Mouse (Mus musculus) forebrain, embryonic 15.5 days (tissue): ENCODE results near the gene Ambra1. TPM values are rescaled to one million over a fixed set of nuclear protein-coding genes. Genes with fewer than 3 reads are reported as not detected.
A peak's percentile ranks its signal among the peaks of the same experiment; 100 is the strongest.

Experiments
- ATAC-seq: fragments of 200-750 bp; cut with Nextera tagmentation; replicated peaks from 2 replicates; pipeline ENCODE4 v1.8.0; 2017; ENCODE audit warnings: mild to moderate bottlenecking, moderate TSS enrichment, moderate library complexity
- H3K27ac ChIP-seq: fragments of 300-500 bp; sonication (generic); replicated peaks from 2 replicates; pipeline ENCODE4 v1.5.1; 2015; ENCODE audit warnings: mild to moderate bottlenecking, inconsistent platforms
- H3K27me3 ChIP-seq: fragments of 300-500 bp; sonication (generic); 2 replicates; pipeline ENCODE4 v1.6.1; 2015; ENCODE audit warnings: inconsistent platforms
- H3K36me3 ChIP-seq: fragments of 300-500 bp; sonication (generic); 2 replicates; pipeline ENCODE4 v1.6.1; 2015; ENCODE audit warnings: mild to moderate bottlenecking, inconsistent platforms
- H3K4me1 ChIP-seq: fragments of 300-500 bp; sonication (generic); 2 replicates; pipeline ENCODE4 v1.6.1; 2015; ENCODE audit warnings: inconsistent platforms
- H3K4me2 ChIP-seq: fragments of 300-500 bp; sonication (generic); replicated peaks from 2 replicates; pipeline ENCODE4 v1.6.1; 2015; ENCODE audit warnings: mild to moderate bottlenecking, inconsistent platforms
- H3K4me3 ChIP-seq: fragments of 300-500 bp; sonication (generic); 2 replicates; pipeline ENCODE4 v1.5.1; 2015; ENCODE audit warnings: mild to moderate bottlenecking, inconsistent platforms
- H3K9ac ChIP-seq: fragments of 300-500 bp; sonication (generic); replicated peaks from 2 replicates; pipeline ENCODE4 v1.6.1; 2015; ENCODE audit warnings: mild to moderate bottlenecking, inconsistent platforms
- H3K9me3 ChIP-seq: fragments of 300-500 bp; sonication (generic); 2 replicates; pipeline ENCODE4 v1.6.1; 2016; ENCODE audit warnings: inconsistent platforms
- WGBS: fragments of 180-500 bp; shearing (Covaris S2); methylation state at CpG from one replicate; pipeline ENCODE4 v1.1.7; 2015; ENCODE audit warnings: mixed read lengths; 5-methylcytosine and 5-hydroxymethylcytosine counted together
- polyA plus RNA-seq: library from polyadenylated mRNA; unstranded; fragments of >200 nt; fragmentation: Nextera tagmentation; extraction: Ambion mirVana; gene quantifications from 2 replicates; pipeline ENCODE4 v1.2.1, GENCODE M21; 2015

The Ambra1 gene
- polyA plus RNA-seq, 1 experiment from 2014 or later = 20.0 TPM

GRCm38 (mm10) chr2:91906141-91906540 is 176.2 kb downstream of the Ambra1 start:
- H3K27me3 ChIP-seq = no peaks in the 10 kb centered on the region
- 85% methylated on average over 2 of the region's 2 CpGs for WGBS

GRCm38 (mm10) chr2:91912616-91913015 is 182.7 kb downstream of the Ambra1 start:
- no peak overlapping the region for H3K27ac ChIP-seq
- H3K36me3 ChIP-seq = peaks cover 49% of the 10 kb centered on the region
- WGBS = 93% methylated on average over 3 of the region's 3 CpGs
- no peak for ATAC-seq
- H3K4me3 ChIP-seq = no peak overlapping the region
- no peaks in the 10 kb centered on the region for H3K27me3 ChIP-seq
- H3K9ac ChIP-seq = no peak overlapping the region
- no peaks in the 10 kb centered on the region for H3K4me1 ChIP-seq
- no peak overlapping the region for H3K4me2 ChIP-seq
- no peaks in the 10 kb centered on the region for H3K9me3 ChIP-seq

More at GRCm38 (mm10) chr2:91906141-91906540, 176.2 kb downstream of the Ambra1 start:
- ATAC-seq = no peak
- Histone ChIP-seq H3K4me3 (no peak overlapping the region), H3K36me3 (peaks cover 14% of the 10 kb centered on the region; the same call in 1 of the 2 replicates), H3K4me1 (peaks cover 17% of the 10 kb centered on the region), H3K9ac (no peak overlapping the region), H3K27ac (no peak overlapping the region), H3K9me3 (no peaks in the 10 kb centered on the region), H3K4me2 (no peak overlapping the region)

GRCm38 (mm10) chr2:91913328-91914110 is 183.6 kb downstream of the Ambra1 start:
- H3K27me3 ChIP-seq = no peaks in the 10 kb centered on the region
- no peak for ATAC-seq
- H3K36me3 ChIP-seq = peaks cover 57% of the 10 kb centered on the region
- no peaks in the 10 kb centered on the region for H3K4me1 ChIP-seq
- no peaks in the 10 kb centered on the region for H3K9me3 ChIP-seq
- no peak overlapping the region for H3K9ac ChIP-seq
- H3K4me2 ChIP-seq = no peak overlapping the region
- 82% methylated on average over 7 of the region's 7 CpGs for WGBS
- H3K4me3 ChIP-seq = no peak overlapping the region
- H3K27ac ChIP-seq = no peak overlapping the region

DNA sequence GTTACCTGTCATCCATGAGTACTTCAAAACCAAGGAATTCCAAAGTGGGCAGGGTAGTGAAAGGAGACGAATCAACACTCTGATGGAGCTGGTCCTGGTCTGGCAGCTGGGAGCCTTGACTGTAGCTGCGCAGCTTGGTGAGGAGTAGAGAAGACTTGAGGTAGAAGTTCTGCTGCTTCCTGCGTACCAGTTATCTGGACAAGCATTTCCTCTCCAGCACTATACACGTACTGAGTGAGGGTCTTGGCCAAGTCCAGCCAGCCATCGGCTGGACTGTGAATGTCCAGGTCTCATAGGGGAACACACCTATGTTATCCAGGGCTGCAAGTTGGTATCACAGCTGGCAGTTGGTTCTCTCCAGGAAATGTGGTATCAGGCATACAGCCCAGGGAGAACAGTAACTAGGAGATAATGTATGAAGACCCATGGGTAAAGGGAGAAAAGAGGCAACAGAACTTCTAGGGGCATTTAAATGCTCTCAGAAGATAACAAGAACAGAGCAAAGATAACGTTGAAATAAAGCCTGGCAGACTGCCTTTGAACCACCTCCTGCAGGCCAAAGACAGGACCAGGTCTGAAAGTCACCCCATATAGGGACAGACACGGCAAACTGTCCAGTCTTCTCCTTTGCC is 186.5 kb downstream of the Ambra1 start:
- H3K9ac ChIP-seq = no peak overlapping the region
- no peaks in the 10 kb centered on the region for H3K9me3 ChIP-seq
- peaks cover 5% of the 10 kb centered on the region for H3K4me1 ChIP-seq
- H3K4me3 ChIP-seq = no peak overlapping the region
- no peak for ATAC-seq
- 93% methylated on average over 7 of the region's 7 CpGs for WGBS
- no peak overlapping the region for H3K4me2 ChIP-seq
- H3K36me3 ChIP-seq = peaks cover 40% of the 10 kb centered on the region
- H3K27me3 ChIP-seq = peaks cover 9% of the 10 kb centered on the region
- H3K27ac ChIP-seq = no peak overlapping the region

DNA sequence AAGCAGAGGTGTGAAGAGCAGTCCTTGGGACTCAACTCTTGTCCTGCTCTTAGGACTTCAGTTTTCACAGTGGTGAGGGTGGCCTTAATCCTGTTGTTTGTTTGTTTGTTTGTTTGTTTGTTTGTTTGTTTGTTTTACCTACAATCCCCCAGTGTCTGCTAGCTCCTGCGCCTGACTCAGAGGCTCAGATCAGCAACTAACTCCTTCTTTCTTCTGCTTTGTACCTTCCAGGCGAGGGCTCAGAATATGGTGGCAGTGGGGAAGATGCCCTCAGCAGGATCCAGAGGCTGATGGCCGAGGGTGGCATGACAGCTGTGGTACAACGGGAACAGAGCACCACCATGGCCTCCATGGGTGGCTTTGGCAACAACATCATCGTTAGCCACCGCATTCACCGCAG is 187.2 kb downstream of the Ambra1 start:
- peaks cover 34% of the 10 kb centered on the region for H3K36me3 ChIP-seq
- H3K9ac ChIP-seq = no peak overlapping the region
- H3K27ac ChIP-seq = no peak overlapping the region
- no peak overlapping the region for H3K4me3 ChIP-seq
- no peak overlapping the region for H3K4me2 ChIP-seq
- H3K4me1 ChIP-seq = peaks cover 10% of the 10 kb centered on the region
- no peak for ATAC-seq
- no peaks in the 10 kb centered on the region for H3K9me3 ChIP-seq
- H3K27me3 ChIP-seq = peaks cover 12% of the 10 kb centered on the region
- 78% methylated on average over 7 of the region's 7 CpGs for WGBS

DNA sequence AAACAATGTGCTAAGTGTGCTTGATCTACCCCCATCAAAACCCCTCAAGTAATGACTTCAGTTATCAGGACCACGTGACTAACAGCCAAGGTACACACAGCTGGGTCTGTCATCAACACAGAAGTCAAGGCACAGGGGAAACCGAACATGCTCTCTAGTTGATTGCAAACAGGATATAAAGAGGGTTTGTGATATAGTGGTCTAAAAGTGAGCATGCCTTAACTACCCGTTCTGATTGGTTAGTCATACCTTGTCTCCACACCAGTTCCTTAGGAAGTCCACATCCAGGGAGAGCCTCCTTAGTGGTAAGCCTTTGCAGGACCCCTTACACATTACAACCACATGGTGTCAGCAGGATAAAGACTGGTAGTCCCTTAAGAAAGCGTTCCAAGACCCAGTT is 190.2 kb downstream of the Ambra1 start:
- peaks cover 14% of the 10 kb centered on the region; the same call in 1 of the 2 replicates for H3K36me3 ChIP-seq
- 78% methylated on average over 4 of the region's 4 CpGs for WGBS
- no peak for ATAC-seq

DNA sequence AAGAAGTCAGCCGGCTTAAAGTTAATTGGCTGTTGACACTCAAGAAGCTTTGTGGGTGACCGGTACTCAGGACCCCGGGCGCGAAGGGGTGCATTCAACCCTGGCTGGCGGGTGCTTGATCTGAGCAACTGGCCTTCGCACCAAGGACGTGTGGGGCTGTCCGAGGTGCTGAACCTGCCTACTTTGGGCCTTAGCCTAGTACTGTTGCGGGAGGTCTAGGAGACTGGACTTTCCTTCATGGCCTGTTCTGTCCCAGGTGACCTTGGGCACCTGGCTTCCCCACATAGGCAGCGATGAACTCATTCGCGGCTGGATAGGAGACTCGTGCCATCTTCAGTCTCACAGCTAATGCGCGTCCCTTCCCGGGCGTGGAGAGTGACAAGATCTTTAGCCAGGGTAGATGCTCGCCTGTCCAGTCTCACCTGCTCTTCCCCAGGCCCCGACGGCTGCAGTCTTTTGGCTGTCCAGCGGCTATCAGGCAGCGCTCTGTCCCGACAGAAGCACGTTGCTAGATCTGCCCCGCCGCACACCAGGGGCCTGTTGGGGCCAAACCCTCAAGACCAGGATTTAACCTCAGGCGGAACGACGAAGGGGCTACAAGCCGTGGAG is 191.4 kb downstream of the Ambra1 start:
- H3K4me3 ChIP-seq = peak overlapping the region; percentile 64
- H3K9me3 ChIP-seq = no peaks in the 10 kb centered on the region
- H3K27me3 ChIP-seq = peaks cover 38% of the 10 kb centered on the region
- peak; percentile 12 for ATAC-seq
- peaks cover 14% of the 10 kb centered on the region; the same call in 1 of the 2 replicates for H3K36me3 ChIP-seq
- H3K27ac ChIP-seq = no peak overlapping the region
- H3K4me1 ChIP-seq = peaks cover 30% of the 10 kb centered on the region
- peak overlapping the region; percentile 51 for H3K9ac ChIP-seq
- H3K4me2 ChIP-seq = peak overlapping the region; percentile 73
- 4% methylated on average over 31 of the region's 31 CpGs for WGBS

More for the DNA sequence above, 190.2 kb downstream of the Ambra1 start:
- H3K4me1 ChIP-seq = peaks cover 30% of the 10 kb centered on the region
- no peak overlapping the region for H3K9ac ChIP-seq
- H3K27ac ChIP-seq = no peak overlapping the region
- H3K4me3 ChIP-seq = no peak overlapping the region
- H3K4me2 ChIP-seq = no peak overlapping the region
- no peaks in the 10 kb centered on the region for H3K9me3 ChIP-seq
- H3K27me3 ChIP-seq = peaks cover 38% of the 10 kb centered on the region

DNA sequence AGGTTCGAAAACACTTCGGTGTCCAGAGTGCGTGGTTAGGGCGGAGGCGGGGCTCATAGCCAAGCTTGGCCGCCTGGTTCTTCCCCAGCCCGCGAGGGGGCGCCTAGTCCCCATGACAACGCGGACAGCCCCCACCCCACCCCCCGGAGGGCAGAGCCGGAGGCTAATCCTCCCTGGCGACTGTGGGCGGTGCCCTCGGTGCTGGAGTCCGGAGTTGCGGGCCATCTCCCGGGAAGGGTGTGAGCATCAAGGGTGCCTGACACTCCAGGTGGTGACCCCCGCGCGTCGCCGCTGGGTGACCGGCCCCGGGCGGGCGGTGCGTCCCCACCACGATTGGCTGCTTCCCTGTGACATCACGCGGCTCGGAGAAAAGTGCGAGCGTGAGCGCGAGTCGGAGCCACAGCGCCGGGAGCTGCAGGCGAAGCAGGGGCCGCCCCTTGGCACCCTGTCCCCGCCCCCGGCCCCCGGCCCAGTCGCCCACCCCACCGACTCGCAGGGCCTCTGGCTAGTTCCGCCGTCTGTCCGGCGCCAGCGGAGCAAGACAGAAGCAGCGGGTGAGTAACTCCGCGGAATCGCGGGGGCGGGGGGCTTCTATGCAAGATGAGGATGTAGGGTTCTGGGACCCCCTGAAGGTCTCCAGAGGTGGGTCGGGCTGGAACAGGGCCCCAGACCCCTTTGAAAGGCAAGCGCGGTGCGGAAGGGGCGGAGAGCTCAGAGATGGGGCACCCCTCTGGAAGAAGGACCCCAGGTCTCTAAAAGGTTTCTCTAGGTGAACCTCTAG is 192.0 kb downstream of the Ambra1 start:
- under 1% methylated on average over 64 of the region's 64 CpGs for WGBS
- peak; percentile 75 for ATAC-seq

GRCm38 (mm10) chr2:91922586-91923414 is 192.9 kb downstream of the Ambra1 start:
- Histone ChIP-seq H3K36me3 (peaks cover 6% of the 10 kb centered on the region; the same call in 1 of the 2 replicates), H3K9me3 (no peaks in the 10 kb centered on the region), H3K4me1 (peaks cover 30% of the 10 kb centered on the region), H3K9ac (peak overlapping the region; percentile 51), H3K27ac (no peak overlapping the region), H3K4me3 (peak overlapping the region; percentile 64), H3K27me3 (peaks cover 38% of the 10 kb centered on the region), H3K4me2 (peak overlapping the region; percentile 73)
- ATAC-seq = 0 out of 2 replicates have a peak, but pooled peaks have one; percentile 2
- 2% methylated on average over 37 of the region's 37 CpGs for WGBS

More for the DNA sequence above, 192.0 kb downstream of the Ambra1 start:
- H3K36me3 ChIP-seq = peaks cover 14% of the 10 kb centered on the region; the same call in 1 of the 2 replicates
- H3K27ac ChIP-seq = no peak overlapping the region
- peaks cover 38% of the 10 kb centered on the region for H3K27me3 ChIP-seq
- H3K4me2 ChIP-seq = peak overlapping the region; percentile 73
- H3K9ac ChIP-seq = peak overlapping the region; percentile 51
- peaks cover 30% of the 10 kb centered on the region for H3K4me1 ChIP-seq
- H3K9me3 ChIP-seq = no peaks in the 10 kb centered on the region
- peak overlapping the region; percentile 64 for H3K4me3 ChIP-seq

DNA sequence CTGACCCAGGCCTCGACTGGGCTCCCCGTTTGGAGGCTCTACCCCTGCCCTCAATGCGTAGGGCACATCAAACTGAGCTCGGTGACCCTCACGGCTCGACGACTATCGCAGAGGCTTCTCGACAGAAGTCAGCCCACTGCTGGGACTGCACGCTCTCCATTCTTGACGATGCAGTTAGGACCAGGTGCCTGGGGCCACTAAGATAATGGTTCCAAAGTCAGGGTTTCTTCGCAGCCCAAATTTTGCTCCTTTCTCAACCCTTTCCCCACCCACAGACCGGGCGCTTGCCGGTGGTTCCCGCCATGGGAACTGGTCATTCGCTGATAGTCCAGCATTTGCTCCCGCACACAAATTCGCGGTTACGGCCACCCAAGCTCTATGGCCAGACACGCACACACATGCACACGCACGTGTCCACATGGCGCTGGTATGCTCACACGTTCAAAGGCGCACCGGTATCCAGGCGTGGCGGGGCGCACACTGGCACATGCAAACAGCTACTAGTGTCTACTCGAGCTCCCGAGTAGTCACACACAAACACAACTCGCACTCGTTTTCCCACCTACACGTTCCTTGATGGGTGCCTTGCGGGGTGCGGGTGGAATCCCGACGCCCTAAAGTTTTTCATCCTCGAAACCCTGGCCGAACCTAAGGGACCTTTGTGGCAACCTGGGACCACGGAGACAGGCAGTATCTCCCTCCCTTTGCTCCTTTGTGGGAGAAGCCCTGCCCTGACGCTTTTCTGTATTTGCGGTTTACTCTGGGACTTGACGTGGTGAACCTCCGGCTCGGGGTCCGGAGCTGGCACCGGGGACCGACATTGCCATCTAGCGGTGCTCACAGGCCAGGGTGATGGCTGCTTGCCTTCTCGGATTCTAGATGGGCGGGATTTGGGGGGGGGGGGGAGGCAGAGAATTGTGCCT is 193.7 kb downstream of the Ambra1 start:
- Histone ChIP-seq H3K36me3 (no peaks in the 10 kb centered on the region), H3K9me3 (no peaks in the 10 kb centered on the region), H3K4me3 (peak overlapping the region; percentile 64), H3K9ac (peak overlapping the region; percentile 29), H3K27me3 (peaks cover 38% of the 10 kb centered on the region), H3K4me1 (peaks cover 35% of the 10 kb centered on the region), H3K4me2 (peak overlapping the region; percentile 73), H3K27ac (no peak overlapping the region)
- ATAC-seq = no peak
- WGBS = 5% methylated on average over 54 of the region's 54 CpGs
